Mouse (Mus musculus) gastrocnemius, postnatal 36 days (tissue): ENCODE data around the gene Fam45a. TPM values are rescaled to one million over a fixed set of nuclear protein-coding genes. Genes with fewer than 3 reads are reported as not detected.
"Not testable (repeated sequence)": the region's sequence is repeated elsewhere in the genome, so short reads cannot be mapped to it uniquely, and the experiment has no call there.

Experiments used
- DNase-seq, 2 experiments: peaks; one replicate each; pipeline ENCODE4 v3.0.0; 2022
- intact Hi-C: fragments of 180-260 bp; cut with DNase I; formaldehyde crosslinking; loops from one replicate; pipeline ENCODE4 v1.15.1; 2025
- microRNA-seq, 2 experiments: library from miRNA; unstranded; fragments of <30 nt; microRNA quantifications; one replicate each; pipeline ENCODE4 v1.2.0; 2021
- total RNA-seq, 2 experiments: library from RNA; stranded (reverse); gene quantifications; 2 replicates each; pipeline ENCODE4 v1.2.3; 2021

The Fam45a gene
- total RNA-seq, 2 experiments from 2014 or later: 9.5 to 10.4 TPM

DNA sequence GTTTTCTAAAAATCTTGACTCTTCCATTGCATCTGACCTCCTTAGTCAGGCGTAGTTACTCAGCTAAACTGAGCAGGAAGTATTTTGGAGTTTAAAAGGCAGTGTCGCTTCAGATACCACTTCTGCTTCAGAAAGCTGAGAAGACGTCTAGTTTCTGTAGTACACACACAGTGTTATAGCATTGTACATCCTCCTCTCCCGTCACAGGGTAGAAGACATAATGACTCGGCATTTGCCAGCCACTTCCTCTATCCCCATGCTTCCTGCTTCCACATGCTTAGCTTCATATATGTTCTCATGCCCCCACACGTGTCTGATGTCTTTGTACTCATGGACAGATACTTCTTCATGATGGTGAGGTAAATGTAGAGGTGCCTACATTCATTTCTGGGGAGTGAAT, 7.3 kb downstream of the Fam45a start:
- intact Hi-C loops: no loop called here
- DNase-seq: no peak

DNA sequence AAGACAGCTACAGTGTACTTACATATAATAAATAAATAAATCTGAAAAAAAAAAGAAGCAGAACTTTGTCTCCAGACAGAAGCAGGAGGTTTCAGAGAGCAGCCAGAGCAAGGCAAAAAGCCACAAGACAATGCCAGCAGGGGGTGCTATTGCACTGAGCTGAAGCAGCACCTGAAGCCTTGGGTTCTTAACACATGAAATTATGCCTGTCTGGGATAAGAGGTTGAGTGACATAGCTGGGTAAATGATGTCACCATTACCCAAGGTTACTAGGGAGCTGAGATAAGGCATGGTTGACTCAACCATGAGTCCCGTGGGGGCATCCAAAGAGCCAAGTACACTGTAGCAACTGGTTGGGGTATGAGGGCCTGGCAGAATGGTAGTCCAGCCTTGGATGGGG, 26.4 kb downstream of the Fam45a start:
- intact Hi-C loops: no loop called here
- peak; percentile 34 to 35 for DNase-seq

DNA sequence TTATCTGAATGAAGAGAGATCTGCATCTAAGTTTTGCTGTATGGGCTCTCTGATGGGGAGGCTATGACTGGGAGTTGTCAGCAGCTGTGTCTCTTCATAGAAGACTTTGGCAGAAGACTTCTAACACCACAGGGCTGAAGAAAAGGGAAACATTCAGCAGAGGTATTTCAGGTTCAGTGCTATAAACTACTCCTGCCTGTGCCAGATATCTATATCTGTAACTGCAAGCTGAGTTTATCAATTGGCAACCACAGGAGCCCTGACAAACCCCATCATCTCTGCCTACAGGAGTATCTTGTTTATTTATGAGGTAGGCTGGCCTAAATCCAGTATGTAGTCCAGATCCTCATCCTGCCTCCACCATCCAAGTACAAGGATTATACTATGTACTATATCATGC, 31.9 kb downstream of the Fam45a start:
- intact Hi-C loops: no loop called here
- no peak for DNase-seq

DNA sequence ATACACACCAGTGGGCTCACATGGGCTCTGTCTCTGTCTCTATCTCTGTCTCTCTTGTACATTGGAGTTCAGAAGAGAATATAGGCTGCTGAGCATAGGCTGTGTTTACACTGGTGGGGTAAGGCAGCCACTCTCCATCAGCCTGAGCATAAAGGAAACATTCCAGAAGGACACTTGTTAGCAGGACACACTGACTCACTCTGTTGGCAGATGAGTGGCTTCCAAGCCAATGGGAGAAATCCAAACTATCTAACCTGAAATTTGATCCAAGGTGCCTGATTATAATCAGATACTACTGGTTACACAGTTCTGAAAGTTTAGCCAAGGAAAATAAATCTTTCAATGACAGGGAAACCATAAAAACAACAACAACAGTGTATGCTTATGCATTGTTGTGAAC, 34.3 kb downstream of the Fam45a start:
- intact Hi-C loops: no loop called here
- no peak for DNase-seq

DNA sequence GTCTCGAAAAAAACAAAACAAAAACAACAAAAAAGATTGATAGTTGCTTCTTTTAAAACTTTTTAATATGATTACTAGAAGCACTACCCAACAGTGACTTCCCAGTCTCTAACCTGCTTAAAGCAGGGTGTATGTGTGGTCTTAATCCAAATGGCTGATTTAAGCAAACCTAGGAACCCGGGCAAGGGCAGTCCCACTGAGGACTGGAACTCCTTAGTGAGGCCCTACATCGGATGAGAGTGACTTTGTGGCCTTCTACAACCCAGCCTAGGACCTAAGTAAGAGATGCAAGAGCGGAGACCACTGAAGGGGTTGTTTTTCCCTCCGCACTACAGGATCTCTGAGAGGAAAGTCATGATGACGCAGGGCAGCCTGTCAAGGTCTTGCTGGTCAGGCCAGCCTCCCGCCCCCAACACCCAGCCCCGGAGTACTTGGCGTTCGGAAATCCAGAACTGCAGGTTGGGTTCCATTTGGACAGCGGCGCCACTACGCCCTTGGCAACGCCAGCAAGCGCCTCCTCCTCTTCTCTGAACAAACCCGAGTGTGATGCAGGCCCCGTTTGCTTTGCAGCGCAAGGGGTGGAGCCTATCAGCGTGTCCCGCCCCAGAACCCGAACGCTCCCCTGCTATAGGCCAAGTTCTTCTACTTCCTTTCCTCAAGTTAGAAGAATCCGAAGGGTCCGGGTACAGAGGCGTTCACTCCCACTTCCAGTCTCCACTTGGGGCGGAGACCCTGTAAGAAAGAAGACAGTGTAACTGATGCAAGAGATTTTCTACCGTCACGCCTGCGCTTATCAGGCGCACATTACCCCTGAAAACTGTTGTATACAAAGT, 49.7 kb downstream of the Fam45a start, which contains the start of gene Sfxn4:
TSS of gene Sfxn4 (minus strand) at position 612 of the 833 bp plus-strand sequence.
- DNase-seq: peak; percentile 88
- intact Hi-C loops: no loop called here

DNA sequence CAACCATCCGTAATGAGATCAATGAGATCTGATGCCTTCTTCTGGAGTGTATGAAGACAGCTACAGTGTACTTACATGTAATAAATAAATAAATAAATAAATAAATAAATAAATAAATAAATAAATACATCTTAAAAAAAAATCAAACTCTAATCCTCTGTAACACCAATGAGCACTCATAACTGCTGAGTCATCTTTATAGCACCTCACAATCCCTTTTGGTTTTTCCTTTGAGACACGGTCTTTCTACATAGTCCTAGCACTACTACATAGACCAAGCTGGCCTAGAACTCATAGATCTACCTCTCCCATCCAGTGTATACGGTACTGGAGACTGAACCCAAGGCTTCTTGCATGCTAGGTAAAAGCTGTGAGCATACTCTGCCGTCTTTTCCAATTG, 54.8 kb downstream of the Fam45a start:
- DNase-seq, intact Hi-C loops: not testable (repeated sequence)

DNA sequence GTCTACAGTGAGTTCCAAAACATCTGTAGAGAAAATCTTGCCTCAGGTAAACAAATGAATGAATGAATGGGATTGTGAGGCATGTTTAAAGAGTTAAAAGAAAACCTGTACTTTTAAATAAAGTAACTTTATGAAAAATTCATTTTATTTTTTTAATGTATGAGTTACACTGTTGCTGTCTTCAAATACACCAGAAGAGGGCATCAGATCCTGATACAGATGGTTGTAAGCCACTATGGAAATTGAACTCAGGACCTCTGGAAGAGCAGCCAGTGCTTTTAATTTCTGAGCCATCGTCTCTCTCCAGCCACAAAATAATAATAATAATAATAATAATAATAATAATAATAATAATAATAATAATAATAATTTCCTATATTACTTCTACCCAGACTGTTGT, 59.1 kb downstream of the Fam45a start:
- intact Hi-C loops: no loop called here

DNA sequence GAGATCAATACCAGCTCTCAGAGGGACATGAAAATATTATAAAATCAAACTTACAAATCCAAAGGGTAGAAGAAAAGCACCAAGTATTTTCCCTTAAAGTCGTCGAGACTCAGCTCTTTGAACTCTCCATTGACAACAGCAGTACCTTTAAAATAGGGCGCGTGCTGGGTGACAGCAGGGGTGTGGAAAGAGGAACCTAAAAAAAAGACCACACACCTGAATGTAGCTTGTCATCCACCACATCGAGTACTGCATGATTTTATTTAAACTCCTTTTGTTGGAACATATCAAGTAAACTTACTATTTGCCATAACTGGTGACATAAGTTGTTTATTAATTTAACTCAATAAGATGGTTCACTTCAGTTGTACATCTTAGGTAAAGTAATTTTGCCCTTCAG, 60.0 kb downstream of the Fam45a start:
- DNase-seq: no peak
- intact Hi-C loops: no loop called here

More for the DNA sequence above, 59.1 kb downstream of the Fam45a start:
- no peak for DNase-seq

DNA sequence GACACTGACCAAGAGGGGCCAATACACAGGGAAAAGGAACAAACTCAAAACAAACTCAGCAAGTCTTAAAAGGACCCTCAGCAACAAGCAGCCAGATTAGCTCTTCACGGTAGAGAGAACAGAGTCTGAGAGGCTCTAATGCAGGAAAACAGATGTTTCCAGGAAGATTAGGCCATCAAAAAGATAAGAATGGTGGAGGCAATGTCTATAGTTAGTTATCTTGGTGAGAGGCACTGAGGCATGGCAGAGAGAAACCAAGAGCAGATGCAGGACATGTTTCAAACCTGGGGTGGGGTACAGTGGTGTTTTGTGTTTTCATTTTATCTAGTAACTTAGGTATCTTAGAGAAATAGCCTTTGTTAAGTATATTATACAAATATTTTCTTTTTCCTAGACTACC, 60.9 kb downstream of the Fam45a start:
- intact Hi-C loops: no loop called here
- no peak for DNase-seq

DNA sequence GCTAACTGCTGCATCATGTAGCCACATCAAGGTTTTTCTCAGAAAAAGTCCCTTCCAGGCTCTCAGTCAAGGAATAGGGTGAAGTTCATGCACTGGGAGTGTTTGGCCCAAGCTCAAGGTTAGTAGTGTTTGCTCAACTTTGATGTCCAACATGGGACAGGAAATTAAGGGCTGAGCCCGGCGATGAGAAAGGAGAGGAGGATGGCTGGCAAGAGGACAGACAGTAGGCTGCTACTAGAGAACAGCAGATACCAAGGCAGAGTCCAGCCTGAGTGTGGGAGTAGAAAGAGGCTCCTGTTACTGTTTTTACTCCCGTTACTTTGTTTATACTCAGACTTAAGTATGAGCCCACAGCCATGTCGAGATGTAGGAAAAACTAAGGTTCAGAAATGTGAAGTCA, 62.1 kb downstream of the Fam45a start:
- intact Hi-C loops: no loop called here
- no peak for DNase-seq

DNA sequence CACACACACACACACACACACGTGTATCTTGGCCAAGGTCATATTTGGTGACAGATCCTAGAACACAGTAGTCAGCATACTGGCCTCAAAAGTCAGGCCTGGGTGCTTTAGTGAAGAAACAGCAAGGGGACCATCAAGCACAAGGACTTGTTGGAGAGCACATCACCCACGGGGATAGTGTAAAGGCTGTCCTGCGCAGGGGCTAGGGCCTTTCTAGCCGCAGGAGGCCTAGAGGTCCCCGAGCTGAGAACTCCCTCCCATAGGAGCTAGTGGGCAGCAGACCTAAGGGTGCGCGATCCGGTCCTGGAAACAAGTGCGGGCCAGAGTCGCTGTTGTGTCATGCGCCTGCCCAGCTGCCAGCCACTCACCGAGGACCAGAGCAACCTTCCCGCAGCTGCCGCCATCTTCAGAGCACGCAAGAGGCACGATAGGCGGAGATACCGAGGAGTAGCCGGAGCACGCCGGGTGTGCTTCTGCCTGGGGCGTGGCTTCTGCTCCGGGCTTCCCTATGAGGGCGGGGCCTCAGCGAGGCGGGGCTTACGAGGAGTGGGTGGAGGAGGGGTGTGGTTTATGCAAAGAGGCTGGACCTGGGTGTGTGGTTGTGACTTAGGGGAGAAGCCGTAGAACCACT, 62.8 kb downstream of the Fam45a start, which contains the start of gene Prdx3:
TSS of gene Prdx3 (minus strand) at position 493 of the 631 bp plus-strand sequence.
- intact Hi-C loops: no loop called here

DNA sequence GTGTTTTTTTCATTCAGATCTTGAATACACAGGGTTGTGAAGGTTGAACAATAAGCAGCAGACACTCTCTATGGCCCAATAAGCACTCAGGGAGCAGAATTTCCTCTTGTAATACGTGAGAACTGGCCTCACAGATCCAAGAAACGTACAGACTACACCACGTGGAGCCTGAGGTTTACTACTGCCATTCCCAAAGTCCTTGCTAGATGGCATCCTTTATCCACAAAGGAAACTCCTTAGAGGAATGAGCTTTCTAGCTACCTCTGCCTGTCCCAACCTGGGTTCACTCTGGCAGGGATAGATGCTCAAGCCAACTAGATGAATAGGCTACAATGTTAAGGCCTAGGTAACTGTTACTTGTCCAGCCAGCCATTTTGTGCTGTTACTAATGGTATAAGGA, 71.7 kb downstream of the Fam45a start:
- DNase-seq: no peak
- intact Hi-C loops: no loop called here

More for the DNA sequence above, 62.8 kb downstream of the Fam45a start, which contains the start of gene Prdx3:
- peak; percentile 96 to 97 for DNase-seq

Small RNA genes lying within 50 kb of the gene (microRNA-seq; reads per million reads assigned to microRNA genes)
- gene mmu-mir-3084-1: 0 reads per million in 2 experiments

Other genes with a start within 250 kb of the Fam45a start
- gene Cacul1, start 230.6 kb upstream of the Fam45a start, total RNA-seq: 10 to 100 TPM; 31.0 to 31.3 TPM
- gene Nanos1, start 55.6 kb upstream of the Fam45a start, total RNA-seq: under 1 TPM; 0.05 to 0.10 TPM
- 10 to 100 TPM; 72.2 to 83.8 TPM for gene Eif3a, start 20.9 kb upstream of the Fam45a start, total RNA-seq
- 1 to 10 TPM; 2.5 to 2.7 TPM for gene Sfxn4, start 49.9 kb downstream of the Fam45a start, total RNA-seq
- 100 to 1,000 TPM; 205 to 207 TPM for gene Prdx3, start 63.0 kb downstream of the Fam45a start, total RNA-seq
- gene Grk5, start 78.2 kb downstream of the Fam45a start, total RNA-seq: 1 to 10 TPM; 3.5 to 4.1 TPM